Mouse (Mus musculus) layer of hippocampus, adult 9-11 months (tissue): ENCODE results near the gene Pdcd6ip.
"Not testable (repeated sequence)": the region's sequence is repeated elsewhere in the genome, so short reads cannot be mapped to it uniquely, and the experiment has no call there.

ENCODE experiments used
- DNase-seq: peaks from one replicate; pipeline ENCODE4 v3.0.0; 2022

Gene Pdcd6ip

DNA sequence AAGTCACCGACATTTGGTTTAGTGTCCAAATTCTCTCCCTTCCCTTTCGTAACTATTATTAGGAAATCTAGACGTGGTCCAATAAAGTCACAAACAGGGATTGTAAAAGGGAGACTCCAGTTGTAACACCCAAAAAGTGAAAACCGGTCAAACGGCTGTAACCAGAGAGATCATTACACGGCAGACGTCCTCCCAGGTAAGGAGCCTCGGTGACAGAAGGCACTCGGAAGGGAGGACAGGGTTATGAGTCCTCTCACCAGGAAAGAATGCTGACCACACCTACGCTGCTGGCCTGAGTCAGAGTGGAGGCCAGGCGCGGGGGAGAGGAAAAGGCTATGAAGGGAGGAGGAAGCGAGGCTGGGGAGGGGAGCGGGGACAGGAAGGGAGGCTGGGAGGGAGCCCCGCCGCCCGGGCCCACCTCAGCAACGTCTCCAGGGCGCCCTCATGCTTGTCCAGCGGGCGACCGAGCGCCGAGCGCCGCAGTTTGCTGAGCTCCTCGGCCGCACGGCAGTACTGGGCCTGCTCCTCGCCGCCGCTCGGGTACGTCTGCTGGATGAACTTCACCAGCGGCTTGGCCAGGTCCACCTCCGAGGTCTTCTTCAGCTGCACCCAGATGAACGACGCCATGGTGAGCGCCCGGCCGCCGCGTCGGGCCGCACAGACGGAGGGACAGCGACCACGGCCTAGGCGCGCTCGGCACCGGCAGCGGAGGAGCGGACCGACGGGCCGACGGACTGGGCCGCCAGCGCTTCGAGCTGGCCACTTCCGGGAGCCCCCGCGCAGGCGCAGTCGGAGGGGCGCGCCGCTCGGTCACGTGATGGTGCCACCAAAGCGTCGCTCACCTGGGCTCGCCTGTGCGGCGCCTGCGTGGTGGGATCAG, at the start of gene Pdcd6ip:
Pdcd6ip (minus strand) TSS at position 779 of the 880 bp plus-strand sequence.
- DNase-seq, result peak; percentile 90

DNA sequence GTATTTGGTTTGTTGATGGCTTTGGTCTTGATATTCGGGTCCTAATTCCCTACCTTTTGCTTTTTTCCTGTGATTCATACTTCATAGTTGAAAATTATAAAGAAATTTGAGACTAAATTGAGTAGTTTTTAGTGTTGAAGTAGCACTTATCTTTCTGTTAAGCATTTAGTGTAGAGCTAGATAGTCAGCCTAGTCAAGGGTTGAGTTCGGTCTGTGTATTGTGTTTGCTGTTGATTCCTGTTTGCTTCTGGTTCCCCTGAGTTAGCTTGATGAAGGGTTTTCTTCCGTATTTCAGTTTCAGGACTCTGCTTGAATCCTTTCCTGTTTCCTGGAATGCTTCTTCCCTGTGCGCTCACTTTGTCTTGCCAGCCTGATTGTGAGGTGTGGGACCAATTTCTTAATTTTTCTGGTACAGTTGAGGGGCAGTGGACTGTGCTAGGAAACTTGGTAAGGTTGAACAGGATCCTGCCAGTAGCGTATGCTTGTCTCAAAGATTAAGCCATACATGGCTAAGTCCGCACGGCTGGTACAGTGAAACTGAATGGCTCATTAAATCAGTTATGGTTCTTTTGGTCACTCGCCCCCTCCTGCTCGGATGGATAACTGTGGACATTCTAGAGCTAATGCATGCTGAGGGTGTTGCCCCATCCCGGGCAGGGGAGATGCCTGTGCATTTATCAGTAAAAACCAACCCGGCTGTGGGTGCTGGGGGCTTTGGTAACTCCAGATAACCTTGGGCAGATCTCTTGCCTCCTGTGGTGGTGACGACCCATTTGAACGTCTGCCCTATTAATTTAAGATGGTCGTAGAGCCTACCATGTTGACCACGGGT, 48.0 kb upstream of the Pdcd6ip start:
- no peak for DNase-seq

DNA sequence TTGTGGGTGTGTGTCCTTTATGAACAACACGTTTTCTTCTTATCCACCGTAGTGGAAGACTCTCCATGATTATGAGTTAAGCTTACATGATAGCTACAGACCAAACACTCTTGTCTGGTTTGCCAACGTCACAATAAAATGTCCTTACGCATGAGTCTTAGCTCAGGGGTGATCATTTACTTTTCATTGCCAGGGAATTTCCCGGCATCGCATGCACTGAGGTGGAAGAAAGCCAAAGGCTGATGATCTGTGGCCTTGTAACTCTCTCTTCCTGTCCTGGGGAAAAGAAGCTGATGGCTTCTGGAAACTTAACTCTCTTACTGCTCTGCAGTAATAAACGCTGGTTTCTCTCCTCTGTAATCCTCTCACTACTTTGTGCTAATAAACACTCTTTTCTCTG, 41.3 kb upstream of the Pdcd6ip start:
- DNase-seq, result no peak

DNA sequence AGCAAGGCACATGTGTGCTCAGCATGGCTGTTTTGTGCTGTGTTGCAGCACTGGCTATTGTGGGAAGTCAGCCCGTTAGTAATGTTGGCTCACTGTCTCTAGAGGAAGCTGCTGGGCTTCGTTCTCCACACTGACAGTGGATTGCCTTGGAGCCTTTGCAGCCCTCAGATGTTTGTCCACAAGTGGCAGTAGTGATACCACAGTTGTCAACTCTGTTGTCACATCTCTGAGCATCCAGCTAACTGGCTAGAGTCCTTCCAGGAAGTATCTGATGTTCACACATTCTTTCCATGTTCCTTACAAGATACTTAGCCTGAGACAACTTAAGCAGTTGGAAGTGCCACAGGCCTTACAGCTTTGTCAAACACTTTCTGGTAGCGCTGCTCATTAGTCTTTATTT, 35.2 kb upstream of the Pdcd6ip start:
- no peak for DNase-seq

DNA sequence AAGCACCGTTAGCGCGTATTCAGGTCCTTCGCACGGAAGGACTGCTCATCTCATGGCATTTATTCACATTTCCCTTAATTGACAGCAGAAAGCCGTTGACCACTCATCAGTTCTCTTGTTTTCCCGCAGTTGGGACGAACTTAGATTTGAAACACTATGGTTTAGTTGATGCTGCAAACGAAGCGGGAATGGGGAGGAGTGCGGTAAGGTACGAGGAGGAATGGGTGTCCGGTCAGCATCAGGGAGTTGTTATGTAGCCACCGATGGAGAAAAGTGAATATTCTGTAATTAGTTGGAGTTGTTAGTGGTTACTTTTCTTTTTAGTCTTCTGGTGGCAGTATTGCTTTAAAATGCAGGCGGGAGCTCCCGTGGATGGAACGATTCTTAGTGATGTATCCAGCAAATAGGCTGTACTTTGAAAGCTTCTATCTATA, 34.3 kb upstream of the Pdcd6ip start:
- peak; percentile 47 for DNase-seq

DNA sequence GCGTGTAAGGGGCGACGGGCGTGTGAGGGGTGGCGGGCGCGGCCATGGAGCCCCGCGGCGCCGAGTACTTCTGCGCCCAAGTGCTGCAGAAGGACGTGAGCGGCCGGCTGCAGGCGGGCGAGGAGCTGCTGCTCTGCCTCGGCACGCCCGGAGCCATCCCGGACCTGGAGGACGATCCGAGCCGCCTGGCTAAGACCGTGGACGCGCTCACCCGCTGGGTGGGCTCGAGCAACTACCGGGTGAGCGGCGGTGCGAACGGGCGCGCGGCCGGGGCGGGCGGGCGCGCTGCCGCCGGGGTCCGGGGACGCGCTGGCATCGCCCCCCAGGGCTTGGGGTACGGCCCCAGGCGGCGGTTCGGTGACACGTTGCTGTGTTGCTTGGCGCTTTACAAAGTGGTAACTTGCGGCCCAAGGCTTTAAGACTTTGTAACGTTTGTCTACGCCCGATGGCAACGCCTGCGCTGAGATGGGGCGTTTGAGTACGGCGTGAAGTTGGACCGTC, 33.6 kb upstream of the Pdcd6ip start:
- no peak for DNase-seq

DNA sequence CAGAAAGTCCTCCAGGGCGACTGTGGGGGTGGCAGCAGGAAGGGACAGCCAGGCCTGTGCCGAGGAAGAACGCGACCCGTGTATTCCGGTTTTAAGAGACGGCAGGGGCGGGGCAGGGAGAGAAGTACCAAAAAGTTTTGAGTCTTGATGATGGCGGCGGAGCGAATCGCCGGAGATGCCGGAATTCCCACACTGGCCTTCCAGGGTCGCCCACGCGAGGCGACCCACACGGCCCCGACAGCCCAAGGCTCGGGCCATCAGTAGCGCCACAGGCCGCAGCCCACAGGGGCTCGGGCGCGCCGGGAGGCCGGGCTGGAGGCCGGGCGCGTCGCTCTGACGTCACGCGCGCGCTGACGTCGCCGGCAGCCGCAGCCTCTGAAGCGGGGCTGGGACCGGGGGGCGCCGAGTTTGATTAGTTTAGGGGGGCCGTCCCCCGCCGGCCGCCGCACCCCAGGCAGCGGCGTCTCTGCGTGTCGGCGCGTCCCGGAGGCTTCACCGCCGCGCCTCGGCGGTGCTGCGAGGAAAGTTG, 33.1 kb upstream of the Pdcd6ip start, which contains the start of gene Clasp2:
Clasp2 (plus strand) TSS at position 366 of the 529 bp plus-strand sequence.
- peak; percentile 74 for DNase-seq

DNA sequence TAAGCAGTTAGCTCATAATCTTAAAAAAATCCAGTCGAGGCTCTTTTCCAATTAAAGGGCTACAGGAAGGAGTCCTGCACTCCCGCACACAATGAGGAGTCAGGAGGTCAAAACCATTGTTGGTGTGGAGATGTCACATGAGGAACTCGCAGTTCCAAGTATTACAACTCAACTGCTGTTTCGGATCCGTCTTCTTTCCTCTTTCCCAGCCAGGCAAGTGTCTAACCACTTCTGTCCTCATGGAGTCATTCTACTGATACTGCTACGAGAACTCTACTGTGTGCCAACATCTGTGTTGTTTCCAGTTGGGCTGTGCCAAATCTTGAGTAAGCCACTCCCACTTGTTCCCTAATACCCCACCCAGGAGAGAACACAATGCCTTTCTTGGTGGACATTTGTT, 30.9 kb upstream of the Pdcd6ip start:
- no peak for DNase-seq

DNA sequence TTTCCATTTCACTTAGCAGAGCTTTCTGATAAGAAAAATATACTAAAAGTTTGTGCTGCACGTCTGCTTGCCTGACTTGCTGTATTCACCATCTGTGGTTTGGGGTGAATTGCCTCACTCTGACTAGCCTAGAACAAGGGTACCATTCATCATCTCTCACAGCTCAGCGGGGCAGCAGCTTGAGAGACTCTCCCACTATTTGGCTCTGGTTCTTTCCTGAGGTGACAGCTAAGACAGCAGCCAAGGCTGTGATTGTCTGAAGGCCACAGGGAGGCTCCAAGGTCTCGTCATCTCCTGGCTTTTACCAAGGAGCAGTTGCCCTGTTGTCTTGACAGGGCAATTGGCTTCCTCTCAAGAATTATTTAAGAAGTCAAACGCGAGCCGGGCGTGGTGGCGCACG, 30.0 kb upstream of the Pdcd6ip start:
- DNase-seq, result peak; percentile 51

DNA sequence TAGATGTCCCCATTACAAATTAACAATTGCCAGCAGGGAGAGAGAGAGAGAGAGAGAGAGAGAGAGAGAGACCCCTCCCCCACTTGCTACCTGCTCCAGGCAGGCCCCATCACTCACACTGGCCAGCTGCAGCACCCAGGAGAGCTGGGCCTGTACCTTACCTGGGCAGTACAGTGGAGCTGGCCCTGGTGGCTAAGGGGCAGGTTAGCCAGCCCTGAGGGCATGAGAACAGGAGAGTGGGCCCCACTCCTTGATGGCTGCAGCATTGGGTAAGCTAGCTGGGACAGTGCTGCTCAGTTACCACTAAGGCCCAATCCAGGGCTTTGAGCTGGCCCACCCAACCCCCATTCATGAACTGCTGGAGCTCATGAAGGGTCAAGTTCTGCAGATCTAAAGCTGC, 27.9 kb upstream of the Pdcd6ip start:
- DNase-seq, result no peak

DNA sequence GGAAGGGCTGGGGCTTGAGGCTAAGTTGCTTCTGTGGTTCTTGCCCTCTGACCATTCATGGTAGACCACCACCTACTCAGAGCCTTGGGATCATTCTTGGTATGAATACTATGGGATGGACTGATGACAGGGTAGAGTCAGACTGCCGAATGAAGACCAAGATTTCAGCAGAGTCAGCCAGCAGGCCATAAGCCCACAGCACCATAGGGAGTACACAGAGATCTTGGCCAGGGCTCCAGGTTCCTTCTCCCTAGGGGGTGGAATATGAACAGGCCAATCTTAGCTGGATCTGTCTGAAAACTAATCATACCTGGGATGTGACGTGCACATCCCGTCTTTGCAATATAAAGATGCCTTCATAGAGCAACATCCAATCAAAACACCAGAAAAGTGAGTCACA, 23.5 kb upstream of the Pdcd6ip start:
- no peak for DNase-seq

DNA sequence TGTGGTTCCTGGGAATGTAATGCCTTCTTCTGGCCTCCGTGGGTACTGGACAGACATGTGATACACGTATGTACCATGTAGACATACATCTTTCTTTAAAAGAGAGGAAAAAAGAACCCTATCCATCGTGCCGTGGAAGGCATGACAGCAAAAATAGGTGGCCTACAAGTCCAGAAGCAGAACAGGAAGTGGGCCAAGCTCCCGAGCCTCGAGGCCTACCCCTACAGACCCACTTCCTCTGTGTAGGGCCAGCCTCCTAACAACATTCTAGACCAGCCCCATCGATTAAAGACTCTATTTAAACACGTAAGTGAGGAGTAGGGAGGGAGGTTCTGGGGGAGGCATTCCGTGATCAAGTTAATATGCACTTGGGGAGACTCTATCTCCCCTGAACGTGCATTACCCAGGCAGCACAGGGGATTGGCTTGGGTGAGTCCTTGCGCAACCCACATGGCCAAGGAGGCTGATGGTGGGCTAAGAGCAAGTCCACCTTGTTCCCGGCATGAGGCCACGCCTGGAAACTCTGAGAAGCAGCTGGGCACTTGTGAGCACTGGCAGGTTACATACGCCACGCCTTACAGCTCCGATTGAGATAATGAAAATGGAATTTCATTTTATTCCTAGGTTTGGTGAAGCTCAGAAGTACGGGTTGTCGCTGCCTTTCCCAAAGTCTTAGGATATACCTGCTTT, 19.1 kb upstream of the Pdcd6ip start:
- no peak for DNase-seq

DNA sequence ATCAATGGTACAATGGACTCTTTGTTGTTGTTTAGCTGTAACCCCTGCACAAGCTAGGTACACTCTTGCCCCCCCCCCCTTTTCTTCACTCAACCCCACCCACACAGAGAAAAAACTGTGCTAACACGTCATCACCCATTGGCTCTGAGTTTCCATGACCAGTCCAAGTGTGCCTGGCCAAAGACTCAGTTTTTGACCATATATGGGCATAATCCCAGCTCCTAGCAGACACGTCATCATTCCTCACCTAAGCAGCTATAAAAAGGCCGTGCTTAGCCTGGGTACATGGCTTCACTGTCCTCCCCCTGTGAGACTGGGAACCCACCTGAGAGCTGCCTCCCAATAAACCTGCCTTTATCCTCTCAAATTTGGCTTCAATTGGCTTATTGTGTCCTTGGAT, 18.1 kb upstream of the Pdcd6ip start:
- DNase-seq, result no peak

DNA sequence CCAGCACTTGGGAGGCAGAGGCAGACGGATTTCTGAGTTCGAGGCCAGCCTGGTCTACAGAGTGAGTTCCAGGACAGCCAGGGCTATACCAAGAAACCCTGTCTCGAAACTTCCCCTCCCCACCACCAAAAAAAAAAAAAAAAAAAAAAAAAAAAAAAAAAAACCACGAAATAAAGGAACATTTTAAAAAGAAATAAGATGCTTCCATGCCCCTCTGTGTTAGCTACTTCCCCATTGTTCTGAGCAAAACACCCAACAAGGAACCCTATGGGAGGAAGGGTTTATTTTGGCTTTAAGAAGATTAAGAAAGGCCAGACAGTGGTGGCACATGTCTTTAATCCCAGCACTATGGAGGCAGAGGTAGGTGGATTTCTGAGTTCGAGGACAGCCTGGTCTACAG, 17.6 kb upstream of the Pdcd6ip start:
- not testable (repeated sequence) for DNase-seq

DNA sequence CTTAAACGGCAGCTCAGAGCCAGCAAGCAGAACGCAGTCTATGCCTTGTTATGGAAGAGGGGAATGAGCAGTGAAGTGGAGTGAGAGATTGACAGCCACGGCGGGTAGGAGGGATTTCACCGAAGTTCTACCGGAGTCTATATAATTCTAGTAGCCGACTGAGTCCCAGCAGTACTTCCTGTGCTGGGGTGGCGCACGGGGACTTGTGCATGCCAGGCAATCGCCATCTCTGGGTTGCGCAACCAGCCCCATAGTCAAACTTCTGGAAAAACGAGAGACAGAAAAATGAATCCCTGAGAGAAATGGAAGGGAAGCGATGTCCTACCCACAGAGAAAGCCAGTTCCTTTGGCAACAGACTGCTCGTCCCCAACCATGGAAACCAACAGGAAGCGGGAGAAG, 16.6 kb upstream of the Pdcd6ip start:
- no peak for DNase-seq

DNA sequence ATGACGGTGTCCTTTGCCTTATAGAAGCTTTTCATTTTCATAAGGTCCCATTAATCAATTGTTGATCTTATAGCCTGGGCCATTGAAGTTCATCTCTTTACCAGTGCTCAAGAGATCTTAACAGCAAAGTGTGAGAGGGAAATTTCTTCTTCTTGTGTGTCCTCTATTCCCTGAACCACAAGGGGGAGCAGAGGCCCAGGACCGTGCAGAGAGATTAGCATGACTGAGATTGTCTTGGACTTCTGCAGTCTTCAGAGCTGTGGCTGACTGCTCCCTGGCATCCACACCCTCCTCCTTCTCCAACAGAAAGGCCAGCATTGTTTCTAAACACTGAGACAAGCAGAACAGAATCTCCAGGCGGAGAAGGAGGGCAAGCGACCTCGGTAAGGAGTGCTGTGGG, 11.0 kb upstream of the Pdcd6ip start:
- no peak for DNase-seq

DNA sequence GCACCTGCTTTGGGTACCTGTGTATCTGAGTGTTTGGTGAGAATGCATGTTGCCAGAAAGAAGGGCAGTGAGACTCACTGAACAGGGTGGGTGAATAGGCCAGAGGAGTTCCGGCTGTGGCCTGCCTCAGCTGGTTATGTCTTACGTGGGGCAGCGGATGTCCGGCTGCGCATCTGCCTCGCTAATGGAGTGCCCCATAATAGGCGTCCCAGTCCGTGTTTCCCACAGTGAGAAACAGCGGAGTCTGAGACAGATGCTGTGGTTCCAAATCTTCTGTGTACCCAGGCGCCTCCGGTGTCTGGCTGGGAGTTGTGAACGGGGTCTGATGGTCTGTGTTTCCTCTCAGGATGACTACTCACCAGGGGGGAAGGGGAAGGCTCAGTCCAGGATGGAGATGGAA, 2.8 kb upstream of the Pdcd6ip start:
- DNase-seq, result no peak

DNA sequence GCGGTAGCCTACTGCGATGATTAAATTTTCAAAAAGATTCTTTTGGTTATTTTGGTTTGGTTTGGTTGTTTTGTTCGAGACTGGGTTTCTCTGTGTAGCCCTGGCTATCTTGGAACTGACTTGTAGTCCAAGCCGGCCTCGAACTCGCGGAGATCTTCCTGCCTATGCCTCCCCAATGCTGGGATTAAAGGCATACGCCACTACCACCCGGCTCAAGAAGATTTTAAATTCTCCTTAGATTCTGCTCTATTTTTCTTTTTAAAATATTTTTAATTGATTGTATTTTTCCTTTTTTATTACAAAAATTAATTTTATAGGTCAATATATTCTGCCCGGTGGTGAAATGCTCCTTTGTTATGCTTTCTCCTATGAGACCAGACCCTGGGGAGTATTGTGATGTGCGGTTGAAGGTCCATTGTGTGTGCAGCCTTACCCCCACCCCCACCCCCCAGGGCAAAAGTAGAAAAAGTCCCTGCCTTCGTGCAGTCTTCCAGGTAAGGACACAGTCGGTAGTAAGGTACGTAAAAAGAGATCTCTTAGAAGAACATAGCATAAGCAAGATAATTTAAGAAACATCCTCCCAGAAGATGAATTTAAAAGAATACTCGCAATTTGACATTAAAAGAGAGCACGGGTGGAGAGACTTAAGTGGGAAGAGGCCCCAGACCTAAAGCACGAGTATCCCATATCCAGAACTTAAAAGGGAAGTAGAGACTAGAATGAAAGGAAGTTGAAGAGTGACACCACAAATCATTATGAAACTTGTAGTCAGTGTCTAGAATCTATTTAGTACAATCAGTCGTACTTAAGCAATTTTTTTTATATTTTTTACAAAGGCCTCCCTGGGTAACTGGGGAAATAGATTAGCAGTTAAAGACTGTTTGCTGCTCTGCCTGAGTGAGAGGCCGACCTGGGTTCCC, 562 bp upstream of the Pdcd6ip start:
- no peak for DNase-seq

DNA sequence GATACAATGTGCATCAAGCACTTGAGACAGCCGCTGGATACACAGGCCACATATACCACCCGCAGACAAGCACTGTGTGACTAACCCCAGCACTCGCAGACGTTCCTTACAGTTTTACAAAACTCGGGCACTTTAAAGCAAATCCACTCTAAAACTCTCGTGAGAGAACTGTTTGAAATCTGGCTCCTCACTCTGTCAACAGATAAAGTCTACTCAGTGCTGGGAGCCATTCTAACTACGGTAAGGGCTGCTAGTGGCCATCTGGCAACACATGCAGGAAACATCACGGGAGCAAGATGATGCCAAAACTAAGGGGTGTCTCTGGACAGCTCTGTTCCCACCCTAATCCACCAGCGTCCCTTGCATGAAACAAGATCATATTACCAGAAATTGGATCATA, 1.2 kb downstream of the Pdcd6ip start:
- DNase-seq, result no peak

DNA sequence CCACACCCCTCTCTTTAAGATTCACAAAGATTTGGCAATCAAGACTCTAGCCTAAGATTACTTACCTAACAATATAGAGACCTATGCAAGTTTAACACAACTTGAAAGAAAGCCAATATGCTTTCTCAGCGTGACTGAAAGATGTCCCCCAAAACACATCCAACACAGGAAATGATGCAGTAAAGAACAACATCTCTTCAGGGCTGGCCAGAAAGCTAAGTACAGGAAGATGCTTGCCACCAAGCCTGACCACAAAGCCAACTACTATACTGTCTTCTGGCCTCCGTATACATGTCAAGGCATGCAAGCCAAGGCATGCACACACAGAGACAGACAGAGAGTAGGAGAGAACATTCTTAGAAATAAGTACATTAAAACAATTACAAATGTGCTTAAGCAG, 2.0 kb downstream of the Pdcd6ip start:
- no peak for DNase-seq

DNA sequence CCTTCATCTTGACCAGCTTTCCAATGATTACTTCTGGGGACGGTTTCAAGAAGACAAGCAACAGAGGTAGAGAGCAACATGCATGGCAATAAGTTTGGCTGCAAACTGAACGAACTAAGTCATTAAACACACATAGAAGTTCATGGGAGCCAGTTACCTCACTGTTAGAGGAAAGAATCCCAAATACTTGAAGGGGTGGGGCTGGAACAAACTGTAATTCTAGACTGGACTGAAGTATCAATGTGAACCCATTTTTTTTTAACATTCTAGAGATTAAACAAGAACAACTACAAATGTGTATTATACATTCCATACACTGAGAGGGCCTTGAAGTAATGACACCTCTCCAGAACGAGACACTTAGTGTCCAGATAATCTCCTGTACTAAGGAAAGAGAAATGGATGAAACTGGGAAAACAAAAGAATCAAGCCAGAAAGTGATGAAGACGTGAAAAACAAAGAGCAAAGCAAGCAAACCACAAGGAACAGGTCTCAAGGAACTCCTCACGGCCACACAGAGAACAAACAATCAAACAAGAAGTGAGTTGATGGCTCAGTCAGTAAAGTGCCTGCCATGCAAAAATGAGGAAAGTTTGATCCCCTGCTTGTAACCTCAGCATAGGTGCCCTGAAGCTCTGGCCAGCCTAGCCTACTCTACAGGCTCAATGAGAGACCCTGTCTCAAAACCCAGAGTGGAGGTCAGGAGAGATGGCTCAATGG, 6.5 kb downstream of the Pdcd6ip start:
- no peak for DNase-seq
